Comparison of ENCODE assay signal across 8 mouse cellular contexts in the genomic region with DNA sequence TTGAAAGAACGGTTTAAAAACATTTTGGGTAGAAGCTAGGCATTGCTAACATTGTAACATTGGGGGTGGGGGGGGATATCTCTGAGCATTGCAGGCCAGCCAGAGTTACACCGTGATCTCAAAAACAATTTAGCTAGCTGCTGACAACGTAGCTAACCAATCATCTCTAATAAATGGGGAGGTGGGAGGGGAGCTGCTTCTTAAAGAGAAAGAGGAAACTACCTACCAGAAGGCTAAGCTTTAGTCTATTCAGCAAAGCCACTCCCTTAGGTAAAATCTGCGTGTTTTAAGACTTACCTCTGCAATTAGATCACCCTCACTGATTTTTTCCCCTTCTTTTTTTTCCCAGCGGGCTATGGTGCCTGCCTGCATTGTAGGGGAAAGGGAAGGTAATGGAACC. TPM values are rescaled to one million over a fixed set of nuclear protein-coding genes. Genes with fewer than 3 reads are reported as not detected.
DNase-seq lines count a peak whose midpoint lies in the region; ATAC-seq and TF ChIP-seq lines count a peak whose summit lies in the region.

No protein-coding gene starts in this region.

- TF ChIP-seq POLR2A in cerebellum, adult 2 months (IDR thresholded peaks at IDR 0.05; ENCODE audit: borderline replicate concordance, insufficient read depth, low read length) = no peak
- no peak for TF ChIP-seq POLR2A in testis, adult 2 months (IDR thresholded peaks at IDR 0.05; ENCODE audit: control insufficient read depth, low read depth, low read length)

- peak overlapping the region; percentile 90 for H3K9ac ChIP-seq in liver, embryonic 12.5 days

- ATAC-seq in liver, embryonic 12.5 days = no peak

- no peaks in the 10 kb centered on the region for H3K36me3 ChIP-seq in testis, adult 2 months (ENCODE audit: control insufficient read depth, insufficient read depth, low read length)
- H3K36me3 ChIP-seq in liver, embryonic 12.5 days = peaks cover 41% of the 10 kb centered on the region

- H3K9me3 ChIP-seq in liver, embryonic 12.5 days (replicated peaks) = no peaks in the 10 kb centered on the region

- H3K27me3 ChIP-seq in cerebellum, adult 2 months (ENCODE audit: control insufficient read depth, insufficient read depth, low read length) = no peaks in the 10 kb centered on the region
- no peaks in the 10 kb centered on the region for H3K27me3 ChIP-seq in testis, adult 2 months (ENCODE audit: control insufficient read depth, insufficient read depth, low read length)
- no peaks in the 10 kb centered on the region for H3K27me3 ChIP-seq in liver, embryonic 12.5 days (replicated peaks)

- H3K4me2 ChIP-seq in liver, embryonic 12.5 days = peak overlapping the region; percentile 91

- TF ChIP-seq CTCF in cerebellum, adult 2 months (IDR thresholded peaks at IDR 0.05; ENCODE audit: borderline replicate concordance, insufficient read depth, low read depth, low read length) = no peak
- TF ChIP-seq CTCF in testis, adult 2 months (IDR thresholded peaks at IDR 0.05; ENCODE audit: control insufficient read depth, insufficient read depth, insufficient replicate concordance, low read depth, low read length) = no peak

- peaks cover 3% of the 10 kb centered on the region; the same call in 1 of the 2 replicates for H3K4me1 ChIP-seq in cerebellum, adult 2 months (ENCODE audit: control insufficient read depth, insufficient read depth, low read length)
- H3K4me1 ChIP-seq in testis, adult 2 months (ENCODE audit: control insufficient read depth, insufficient read depth, low read length) = peaks cover 3% of the 10 kb centered on the region
- peaks cover 24% of the 10 kb centered on the region for H3K4me1 ChIP-seq in liver, embryonic 12.5 days

- WGBS in cerebellum, adult 2 months = 18% methylated on average over 5 of the region's 5 CpGs
- 18% methylated on average over 5 of the region's 5 CpGs for WGBS in liver, embryonic 12.5 days (ENCODE audit: insufficient replicate concordance)

- no peak overlapping the region for H3K27ac ChIP-seq in cerebellum, adult 2 months (ENCODE audit: insufficient read depth, low read length)
- no peak overlapping the region for H3K27ac ChIP-seq in testis, adult 2 months (ENCODE audit: control insufficient read depth, insufficient read depth, low read depth, low read length)
- 0 out of 2 replicates have a peak overlapping the region, but pooled peaks have one; percentile 79 for H3K27ac ChIP-seq in liver, embryonic 12.5 days

- peak overlapping the region; percentile 82 for H3K4me3 ChIP-seq in cerebellum, adult 2 months (replicated peaks; ENCODE audit: insufficient read depth, low read depth, low read length)
- peak overlapping the region; percentile 93; the same call in 1 of the 2 replicates for H3K4me3 ChIP-seq in testis, adult 2 months (ENCODE audit: control insufficient read depth, low read depth, low read length)
- peak overlapping the region; percentile 91 for H3K4me3 ChIP-seq in liver, embryonic 12.5 days

- DNase-seq in cerebellum, adult 2 months = no peak
- no peak for DNase-seq in cerebellum, adult 8-10 months
- DNase-seq in testis, postnatal 10 days (ENCODE audit: low spot score) = no peak
- no peak for DNase-seq in layer of hippocampus, postnatal 36 days
- DNase-seq in left cerebral cortex, postnatal 25 days (ENCODE audit: low spot score in 2 of 2) = no peak
- DNase-seq in gastrocnemius, postnatal 4 days (ENCODE audit: low spot score in 2 of 2) = no peak

- intact Hi-C loops in left cerebral cortex, postnatal 25 days (cut with DNase I) = loop anchor here (2.0 to 5.0 kb wide), 2 partner anchors 76 to 109 kb away; a partner anchor contains a TSS

RNA-seq across cellular contexts. Expression of a gene that starts 1.2 kb away (rescaled TPM):
- 78.4 and 82.3 TPM in 2 replicates for polyA plus RNA-seq in cerebellum, adult 2 months (2012; rRNA removed)
- polyA plus RNA-seq in testis, adult 2 months (2012; rRNA removed) = 36.8 and 39.7 TPM in 2 replicates
- 47.2 and 47.9 TPM in 2 replicates for polyA plus RNA-seq in liver, embryonic 12.5 days (2016; fragmentation: Nextera tagmentation; extraction: Ambion mirVana)
- total RNA-seq in layer of hippocampus, postnatal 36 days (2021) = 100 to 1,000 TPM; 134 to 144 TPM
- total RNA-seq in left cerebral cortex, postnatal 25 days (2021) = 100 to 1,000 TPM; 115 to 117 TPM
- 100 to 1,000 TPM; 148 to 161 TPM for total RNA-seq in gastrocnemius, postnatal 4 days (2021)

RNA-seq across cellular contexts. Expression of a gene that starts 41.1 kb away (rescaled TPM):
- 11.4 and 12.3 TPM in 2 replicates for polyA plus RNA-seq in cerebellum, adult 2 months (2012; rRNA removed)
- 6.0 and 6.4 TPM in 2 replicates for polyA plus RNA-seq in testis, adult 2 months (2012; rRNA removed)
- polyA plus RNA-seq in liver, embryonic 12.5 days (2016; fragmentation: Nextera tagmentation; extraction: Ambion mirVana) = 12.5 and 13.1 TPM in 2 replicates
- total RNA-seq in layer of hippocampus, postnatal 36 days (2021) = 10 to 100 TPM; 18.3 to 22.7 TPM
- total RNA-seq in left cerebral cortex, postnatal 25 days (2021) = 10 to 100 TPM; 22.5 to 26.5 TPM
- total RNA-seq in gastrocnemius, postnatal 4 days (2021) = 10 to 100 TPM; 21.5 to 23.3 TPM

RNA-seq across cellular contexts. Expression of a gene that starts 41.3 kb away (rescaled TPM):
- polyA plus RNA-seq in cerebellum, adult 2 months (2012; rRNA removed) = 1.8 and 2.3 TPM in 2 replicates
- 38.2 and 40.3 TPM in 2 replicates for polyA plus RNA-seq in testis, adult 2 months (2012; rRNA removed)
- polyA plus RNA-seq in liver, embryonic 12.5 days (2016; fragmentation: Nextera tagmentation; extraction: Ambion mirVana) = 1.9 and 2.4 TPM in 2 replicates
- total RNA-seq in layer of hippocampus, postnatal 36 days (2021) = 1 to 10 TPM; 2.2 to 3.0 TPM
- 1 to 10 TPM; 3.3 to 4.2 TPM for total RNA-seq in left cerebral cortex, postnatal 25 days (2021)
- under 1 TPM; 0.66 to 0.73 TPM for total RNA-seq in gastrocnemius, postnatal 4 days (2021)

RNA-seq across cellular contexts. Expression of a gene that starts 54.7 kb away (rescaled TPM):
- polyA plus RNA-seq in cerebellum, adult 2 months (2012; rRNA removed) = 481 and 504 TPM in 2 replicates
- 512 and 577 TPM in 2 replicates for polyA plus RNA-seq in testis, adult 2 months (2012; rRNA removed)
- polyA plus RNA-seq in liver, embryonic 12.5 days (2016; fragmentation: Nextera tagmentation; extraction: Ambion mirVana) = 229 and 237 TPM in 2 replicates
- 100 to 1,000 TPM; 238 to 241 TPM for total RNA-seq in layer of hippocampus, postnatal 36 days (2021)
- total RNA-seq in left cerebral cortex, postnatal 25 days (2021) = 100 to 1,000 TPM; 247 to 254 TPM
- total RNA-seq in gastrocnemius, postnatal 4 days (2021) = 100 to 1,000 TPM; 110 to 123 TPM

RNA-seq across cellular contexts. Expression of a gene that starts 54.8 kb away (rescaled TPM):
- polyA plus RNA-seq in cerebellum, adult 2 months (2012; rRNA removed) = 193 and 205 TPM in 2 replicates
- 61.7 and 75.8 TPM in 2 replicates for polyA plus RNA-seq in testis, adult 2 months (2012; rRNA removed)
- polyA plus RNA-seq in liver, embryonic 12.5 days (2016; fragmentation: Nextera tagmentation; extraction: Ambion mirVana) = 344 and 352 TPM in 2 replicates
- total RNA-seq in layer of hippocampus, postnatal 36 days (2021) = 100 to 1,000 TPM; 114 to 116 TPM
- total RNA-seq in left cerebral cortex, postnatal 25 days (2021) = 100 to 1,000 TPM; 111 TPM
- total RNA-seq in gastrocnemius, postnatal 4 days (2021) = 100 to 1,000 TPM; 300 to 319 TPM
